Mouse (Mus musculus) forebrain, embryonic 13.5 days (tissue): Measurements from ENCODE around the gene Bmp2k. TPM values are rescaled to one million over a fixed set of nuclear protein-coding genes. Genes with fewer than 3 reads are reported as not detected.

Source experiments
- ATAC-seq: fragments of 200-750 bp; cut with Nextera tagmentation; 2 replicates; pipeline ENCODE4 v1.8.0; 2017
- H3K27ac ChIP-seq: fragments of 300-500 bp; sonication (generic); 2 replicates; pipeline ENCODE4 v1.5.1; 2015; ENCODE audit warnings: inconsistent platforms, mild to moderate bottlenecking, moderate library complexity
- H3K27me3 ChIP-seq: fragments of 300-500 bp; sonication (generic); 2 replicates; pipeline ENCODE4 v1.6.1; 2015; ENCODE audit warnings: mild to moderate bottlenecking, inconsistent platforms
- H3K36me3 ChIP-seq: fragments of 300-500 bp; sonication (generic); 2 replicates; pipeline ENCODE4 v1.6.1; 2015; ENCODE audit warnings: mild to moderate bottlenecking, inconsistent platforms; ENCODE audit not compliant: poor library complexity, severe bottlenecking
- H3K4me1 ChIP-seq: fragments of 300-500 bp; sonication (generic); 2 replicates; pipeline ENCODE4 v1.6.1; 2015; ENCODE audit warnings: inconsistent platforms
- H3K4me2 ChIP-seq: fragments of 300-500 bp; sonication (generic); 2 replicates; pipeline ENCODE4 v1.6.1; 2015; ENCODE audit warnings: inconsistent platforms, mild to moderate bottlenecking, moderate library complexity
- H3K4me3 ChIP-seq: fragments of 300-500 bp; sonication (generic); 2 replicates; pipeline ENCODE4 v1.5.1; 2015; ENCODE audit warnings: mild to moderate bottlenecking, inconsistent platforms
- H3K9ac ChIP-seq: fragments of 300-500 bp; sonication (generic); 2 replicates; pipeline ENCODE4 v1.6.1; 2015; ENCODE audit warnings: mild to moderate bottlenecking, inconsistent platforms
- H3K9me3 ChIP-seq: fragments of 300-500 bp; sonication (generic); replicated peaks from 2 replicates; pipeline ENCODE4 v1.6.1; 2016; ENCODE audit warnings: inconsistent platforms
- WGBS: fragments of 180-500 bp; shearing (Covaris S2); methylation state at CpG from one replicate; pipeline ENCODE4 v1.1.7; 2015; 5-methylcytosine and 5-hydroxymethylcytosine counted together
- polyA plus RNA-seq: library from polyadenylated mRNA; unstranded; fragments of >200 nt; fragmentation: Nextera tagmentation; extraction: Ambion mirVana; gene quantifications from 2 replicates; pipeline ENCODE4 v1.2.1, GENCODE M21; 2015

Gene Bmp2k
- polyA plus RNA-seq, 1 experiment from 2014 or later: 9.3 TPM

DNA sequence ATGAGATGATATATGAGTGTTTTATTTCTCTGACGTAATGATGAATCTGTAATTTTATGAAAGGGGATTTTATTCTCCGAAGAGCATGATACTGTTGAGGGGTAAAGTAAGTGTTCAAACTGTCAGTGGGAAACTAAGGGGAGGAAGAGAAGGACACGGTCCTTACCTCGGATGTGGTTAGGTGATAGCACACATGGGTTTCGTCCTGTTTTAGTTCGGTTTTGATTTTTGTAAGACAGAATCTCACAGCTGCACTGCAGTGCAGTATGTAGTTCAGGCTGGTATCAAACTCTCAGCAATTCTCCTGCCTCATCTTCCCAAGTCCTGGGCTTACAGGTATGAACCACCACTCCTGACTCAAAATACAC is 34.6 kb upstream of the Bmp2k start:
- Histone ChIP-seq H3K4me1 (peaks cover 10% of the 10 kb centered on the region), H3K4me3 (no peak overlapping the region), H3K27me3 (no peaks in the 10 kb centered on the region), H3K27ac (no peak overlapping the region), H3K9ac (no peak overlapping the region), H3K4me2 (no peak overlapping the region), H3K9me3 (no peaks in the 10 kb centered on the region), H3K36me3 (no peaks in the 10 kb centered on the region)
- WGBS: 97% methylated on average over 6 of the region's 6 CpGs
- no peak for ATAC-seq

DNA sequence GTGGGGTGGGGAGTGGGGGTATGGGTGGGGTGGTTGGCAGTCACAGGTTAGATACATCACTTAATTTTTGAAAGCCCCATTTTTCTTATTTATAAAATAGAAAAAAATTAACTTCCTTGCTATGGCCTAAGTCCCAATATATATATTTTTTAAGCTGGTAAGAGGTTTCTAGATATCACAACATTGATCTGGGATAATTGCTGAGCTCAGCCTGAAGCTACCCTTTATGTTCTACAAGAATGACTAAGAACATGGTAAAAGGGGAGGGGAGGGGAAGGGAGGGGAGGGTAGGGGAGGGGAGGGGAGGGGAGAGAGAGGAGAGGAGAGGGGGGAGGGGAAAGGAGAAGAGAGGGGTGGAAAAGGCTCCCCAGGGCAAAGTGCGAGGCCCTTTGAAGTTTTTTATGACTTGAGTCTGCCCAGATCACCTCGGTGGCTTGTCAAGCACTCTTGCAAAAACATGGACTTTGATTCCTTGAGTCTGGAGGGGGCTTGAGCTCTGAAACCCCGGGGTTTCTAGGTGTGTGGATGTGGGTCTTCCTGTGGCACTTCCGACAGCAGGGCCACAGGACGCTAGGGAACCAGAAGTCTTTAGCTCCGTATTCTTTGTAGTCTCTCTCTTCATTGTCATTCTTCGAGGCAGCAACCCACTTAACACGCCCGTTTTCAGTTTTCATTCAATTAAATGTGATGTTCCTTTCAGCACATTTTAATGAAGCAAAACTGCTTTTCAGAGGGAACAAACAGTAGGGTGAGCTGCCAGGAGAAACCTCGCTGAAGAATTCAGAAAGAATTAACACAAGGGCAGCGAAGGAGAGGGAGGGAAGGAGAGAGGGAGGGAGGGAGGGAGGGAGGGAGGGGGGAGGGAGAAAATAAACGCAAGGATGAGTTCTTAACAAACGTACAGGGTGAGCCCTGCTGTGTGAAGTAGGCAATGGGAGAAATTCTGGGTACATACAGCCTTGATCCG is 33.1 kb upstream of the Bmp2k start:
- peak overlapping the region; percentile 52 for H3K4me2 ChIP-seq
- peak; percentile 83 for ATAC-seq
- H3K9me3 ChIP-seq: no peaks in the 10 kb centered on the region
- no peaks in the 10 kb centered on the region for H3K36me3 ChIP-seq
- H3K9ac ChIP-seq: no peak overlapping the region
- no peak overlapping the region for H3K27ac ChIP-seq
- H3K27me3 ChIP-seq: no peaks in the 10 kb centered on the region
- WGBS: 2% methylated on average over 14 of the region's 14 CpGs
- peaks cover 10% of the 10 kb centered on the region for H3K4me1 ChIP-seq
- peak overlapping the region; percentile 17; the same call in 1 of the 2 replicates for H3K4me3 ChIP-seq

- 37% methylated on average over 2 of the region's 2 CpGs for WGBS
These were observed 32.5 kb upstream of the Bmp2k start for GRCm38 (mm10) chr5:96965029-96965403.

DNA sequence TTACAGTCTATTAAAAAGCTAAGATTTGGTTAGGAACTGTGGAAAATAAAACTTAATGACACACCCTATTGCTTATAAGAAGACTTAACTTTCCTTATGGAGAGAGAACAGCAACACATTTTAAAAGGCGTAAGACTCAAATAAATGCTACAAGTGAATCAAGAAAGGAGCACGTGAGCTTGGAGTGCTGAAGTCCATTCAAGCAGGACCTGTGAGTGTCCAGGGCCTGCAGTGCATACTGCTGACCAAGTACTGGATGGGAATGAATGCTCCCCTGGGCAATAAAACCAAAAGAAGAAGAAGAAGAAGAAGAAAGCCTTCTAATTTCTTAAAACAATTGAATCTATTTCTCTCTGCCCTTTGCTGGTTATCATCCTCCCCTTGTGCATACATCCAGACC is 32.0 kb upstream of the Bmp2k start:
- no peak for ATAC-seq
- 70% methylated on average over 2 of the region's 2 CpGs for WGBS
- no peak overlapping the region for H3K4me3 ChIP-seq
- no peaks in the 10 kb centered on the region for H3K27me3 ChIP-seq
- no peak overlapping the region for H3K4me2 ChIP-seq
- no peak overlapping the region for H3K9ac ChIP-seq
- H3K36me3 ChIP-seq: no peaks in the 10 kb centered on the region
- H3K9me3 ChIP-seq: no peaks in the 10 kb centered on the region
- H3K4me1 ChIP-seq: peaks cover 10% of the 10 kb centered on the region
- no peak overlapping the region for H3K27ac ChIP-seq

More at GRCm38 (mm10) chr5:96965029-96965403, 32.5 kb upstream of the Bmp2k start:
- no peak overlapping the region for H3K27ac ChIP-seq
- no peak overlapping the region for H3K4me3 ChIP-seq
- no peaks in the 10 kb centered on the region for H3K36me3 ChIP-seq
- no peaks in the 10 kb centered on the region for H3K9me3 ChIP-seq
- H3K4me2 ChIP-seq: peak overlapping the region; percentile 52
- no peak overlapping the region for H3K9ac ChIP-seq
- H3K27me3 ChIP-seq: no peaks in the 10 kb centered on the region
- peaks cover 10% of the 10 kb centered on the region for H3K4me1 ChIP-seq
- peak; percentile 60 for ATAC-seq

DNA sequence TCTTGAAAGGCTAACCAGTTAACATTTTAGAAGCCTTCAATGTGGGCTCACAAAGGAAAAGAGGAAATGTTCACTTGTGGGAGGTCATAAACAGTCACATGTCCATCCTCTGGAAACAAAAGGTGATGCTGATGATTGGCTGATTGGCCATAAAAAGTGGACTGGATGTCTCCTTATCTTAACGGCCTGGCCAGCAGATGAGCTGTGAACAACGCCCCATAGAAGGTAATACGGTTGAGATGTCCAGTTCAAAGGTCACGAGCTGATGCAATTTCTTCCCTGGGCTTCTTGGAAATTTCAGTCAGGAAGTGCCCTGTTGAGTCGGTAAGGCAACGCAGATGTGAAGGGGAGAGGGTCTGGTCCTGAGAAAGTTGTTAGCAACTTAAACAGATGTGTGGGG is 28.9 kb upstream of the Bmp2k start:
- H3K36me3 ChIP-seq: no peaks in the 10 kb centered on the region
- no peak overlapping the region for H3K4me2 ChIP-seq
- no peaks in the 10 kb centered on the region for H3K9me3 ChIP-seq
- no peak overlapping the region for H3K9ac ChIP-seq
- ATAC-seq: no peak
- H3K4me1 ChIP-seq: peaks cover 10% of the 10 kb centered on the region
- WGBS: 31% methylated on average over 6 of the region's 6 CpGs
- no peak overlapping the region for H3K4me3 ChIP-seq
- H3K27ac ChIP-seq: no peak overlapping the region
- no peaks in the 10 kb centered on the region for H3K27me3 ChIP-seq

DNA sequence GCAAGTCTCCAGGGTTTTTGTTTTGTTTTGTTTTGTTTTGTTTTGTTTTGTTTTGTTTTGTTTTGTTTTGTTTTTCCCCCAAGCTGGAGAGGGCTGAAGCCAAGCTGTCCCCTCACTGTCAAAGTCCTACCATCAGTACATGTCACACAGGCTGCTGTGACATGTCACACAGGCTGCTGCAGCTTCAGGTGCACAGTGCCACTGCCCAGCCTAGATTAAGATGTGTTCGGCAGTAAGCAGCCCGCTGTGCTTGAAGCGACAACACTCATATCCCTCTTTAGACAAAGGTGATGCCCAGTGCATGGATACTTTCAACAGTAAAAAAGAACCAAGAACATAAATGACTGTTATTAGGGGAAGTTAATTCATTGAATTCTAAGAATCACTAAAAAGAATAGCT is 28.5 kb upstream of the Bmp2k start:
- H3K9ac ChIP-seq: no peak overlapping the region
- H3K9me3 ChIP-seq: no peaks in the 10 kb centered on the region
- H3K27me3 ChIP-seq: no peaks in the 10 kb centered on the region
- H3K4me2 ChIP-seq: no peak overlapping the region
- WGBS: 57% methylated on average over 3 of the region's 3 CpGs
- H3K4me1 ChIP-seq: peaks cover 10% of the 10 kb centered on the region
- no peak overlapping the region for H3K4me3 ChIP-seq
- H3K36me3 ChIP-seq: no peaks in the 10 kb centered on the region
- no peak overlapping the region for H3K27ac ChIP-seq
- ATAC-seq: no peak

DNA sequence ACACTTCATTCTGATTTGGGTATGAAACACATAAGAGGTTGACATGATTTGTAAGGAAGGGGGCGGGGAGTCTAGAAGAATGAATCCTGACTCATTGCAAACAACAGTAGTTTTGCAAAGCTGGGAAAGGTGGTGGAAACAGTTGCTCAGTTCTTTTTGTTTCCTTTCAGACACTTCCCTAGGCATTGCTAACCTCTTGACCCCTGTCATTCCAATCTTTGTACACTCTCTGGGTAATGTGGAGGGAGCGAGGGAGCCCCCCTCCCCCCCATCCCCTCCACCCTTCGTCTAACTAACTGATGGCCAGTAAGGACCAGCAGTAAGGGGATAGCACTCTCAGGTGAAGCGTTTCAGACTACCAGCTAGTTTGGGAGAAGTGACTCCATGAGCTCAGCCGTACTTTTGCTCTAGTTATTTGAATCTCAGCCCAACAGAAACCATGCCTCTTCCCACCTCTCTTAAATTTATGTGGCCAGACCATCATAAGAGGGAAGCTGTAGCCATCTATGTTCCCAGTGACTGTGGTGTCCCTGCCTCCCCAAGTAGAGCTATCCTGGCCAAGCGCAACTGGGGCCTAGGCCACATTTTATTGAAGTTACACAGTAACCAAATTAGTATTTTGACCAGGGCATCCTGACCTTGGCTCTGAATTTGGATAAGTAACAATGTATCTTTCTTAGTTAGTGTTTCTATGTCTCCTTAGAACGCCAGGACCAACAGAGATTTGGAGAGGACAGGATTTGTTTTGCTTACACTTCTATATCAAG is 27.6 kb upstream of the Bmp2k start:
- Histone ChIP-seq H3K4me3 (no peak overlapping the region), H3K9ac (no peak overlapping the region), H3K27me3 (no peaks in the 10 kb centered on the region), H3K36me3 (no peaks in the 10 kb centered on the region), H3K9me3 (no peaks in the 10 kb centered on the region), H3K27ac (no peak overlapping the region), H3K4me2 (no peak overlapping the region), H3K4me1 (peaks cover 7% of the 10 kb centered on the region)
- no peak for ATAC-seq
- 51% methylated on average over 7 of the region's 7 CpGs for WGBS

GRCm38 (mm10) chr5:96970472-96970848 is 27.0 kb upstream of the Bmp2k start:
- no peaks in the 10 kb centered on the region for H3K9me3 ChIP-seq
- H3K27me3 ChIP-seq: no peaks in the 10 kb centered on the region
- 0 out of 2 replicates have a peak, but pooled peaks cover 4% of the 10 kb centered on the region for H3K4me1 ChIP-seq
- H3K4me3 ChIP-seq: no peak overlapping the region
- no peak overlapping the region for H3K9ac ChIP-seq
- no peak overlapping the region for H3K27ac ChIP-seq
- no peak for ATAC-seq
- no peaks in the 10 kb centered on the region for H3K36me3 ChIP-seq
- no peak overlapping the region for H3K4me2 ChIP-seq

- 93% methylated on average over 5 of the region's 5 CpGs for WGBS
- ATAC-seq: no peak
- H3K27me3 ChIP-seq: no peaks in the 10 kb centered on the region
These were observed 24.9 kb upstream of the Bmp2k start for GRCm38 (mm10) chr5:96972474-96973130.

DNA sequence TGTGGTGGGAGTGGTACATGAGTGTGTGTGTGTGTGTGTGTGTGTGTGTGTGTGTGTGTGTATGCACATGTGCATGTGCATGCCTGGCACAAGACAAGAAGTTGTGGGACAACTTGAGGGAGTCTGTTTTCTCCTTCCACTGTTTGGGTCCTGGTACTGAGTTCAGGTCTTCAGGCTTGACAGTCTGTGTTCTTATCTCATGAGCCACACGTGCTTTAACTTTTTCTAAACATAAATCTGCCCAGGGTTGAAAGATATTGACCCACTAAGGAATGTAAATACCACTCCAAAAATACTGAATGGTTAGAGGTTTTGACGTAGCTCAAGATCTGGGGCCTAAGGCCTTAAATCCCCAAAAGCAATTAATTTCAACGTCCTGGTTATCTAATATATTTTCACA is 23.8 kb upstream of the Bmp2k start:
- no peak overlapping the region for H3K27ac ChIP-seq
- no peaks in the 10 kb centered on the region for H3K9me3 ChIP-seq
- 89% methylated on average over 3 of the region's 3 CpGs for WGBS
- H3K4me1 ChIP-seq: 0 out of 2 replicates have a peak, but pooled peaks cover 4% of the 10 kb centered on the region
- H3K36me3 ChIP-seq: no peaks in the 10 kb centered on the region
- ATAC-seq: no peak
- H3K27me3 ChIP-seq: no peaks in the 10 kb centered on the region
- no peak overlapping the region for H3K9ac ChIP-seq
- H3K4me2 ChIP-seq: no peak overlapping the region
- no peak overlapping the region for H3K4me3 ChIP-seq

More at GRCm38 (mm10) chr5:96972474-96973130, 24.9 kb upstream of the Bmp2k start:
- H3K9me3 ChIP-seq: no peaks in the 10 kb centered on the region
- H3K36me3 ChIP-seq: no peaks in the 10 kb centered on the region
- no peak overlapping the region for H3K27ac ChIP-seq
- H3K9ac ChIP-seq: no peak overlapping the region
- no peak overlapping the region for H3K4me3 ChIP-seq
- H3K4me2 ChIP-seq: no peak overlapping the region
- 0 out of 2 replicates have a peak, but pooled peaks cover 4% of the 10 kb centered on the region for H3K4me1 ChIP-seq

DNA sequence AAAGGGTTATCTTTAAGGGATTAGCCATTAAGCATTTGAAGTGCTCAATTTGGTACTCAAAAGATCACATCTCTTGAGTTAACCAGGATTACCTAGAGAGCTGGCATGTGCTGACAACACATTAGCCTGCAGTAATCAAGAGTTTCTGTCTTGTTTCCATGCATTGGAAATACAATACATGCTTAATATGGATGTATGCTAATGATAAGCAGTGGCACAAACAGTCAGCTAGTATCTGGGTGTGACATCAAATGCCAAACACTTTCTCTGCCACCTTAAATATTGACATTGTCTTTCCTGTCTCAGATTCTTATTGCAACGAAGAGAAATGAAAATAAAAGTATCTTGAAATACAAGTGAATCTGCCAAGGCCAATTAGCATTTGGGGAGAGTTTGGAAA is 22.8 kb upstream of the Bmp2k start:
- peaks cover 8% of the 10 kb centered on the region for H3K4me1 ChIP-seq
- no peaks in the 10 kb centered on the region for H3K9me3 ChIP-seq
- H3K4me3 ChIP-seq: no peak overlapping the region
- H3K27me3 ChIP-seq: no peaks in the 10 kb centered on the region
- no peaks in the 10 kb centered on the region for H3K36me3 ChIP-seq
- no peak overlapping the region for H3K4me2 ChIP-seq
- no peak overlapping the region for H3K27ac ChIP-seq
- H3K9ac ChIP-seq: no peak overlapping the region
- 0 out of 2 replicates have a peak, but pooled peaks have one; percentile 19 for ATAC-seq
- WGBS: 46% methylated on average over 1 of the region's 1 CpGs

- WGBS: 68% methylated on average over 3 of the region's 3 CpGs
- Histone ChIP-seq H3K36me3 (no peaks in the 10 kb centered on the region), H3K9ac (no peak overlapping the region), H3K4me1 (peaks cover 13% of the 10 kb centered on the region), H3K4me3 (no peak overlapping the region), H3K27me3 (no peaks in the 10 kb centered on the region), H3K9me3 (no peaks in the 10 kb centered on the region), H3K4me2 (no peak overlapping the region), H3K27ac (no peak overlapping the region)
- peak; percentile 69; the same call in 1 of the 2 replicates for ATAC-seq
These were observed 22.4 kb upstream of the Bmp2k start for GRCm38 (mm10) chr5:96975112-96975511.
